Mouse (Mus musculus) lung, postnatal 10 days (tissue): ENCODE measurements around the gene Rccd1.

Experiments
- DNase-seq: peaks from one replicate; pipeline ENCODE4 v3.0.0; 2021

The Rccd1 gene

GRCm38 (mm10) chr7:80252886-80253285 is 71.4 kb downstream of the Rccd1 start:
- DNase-seq = no peak

GRCm38 (mm10) chr7:80252437-80252836 is 71.8 kb downstream of the Rccd1 start:
- no peak for DNase-seq

- DNase-seq = no peak
Measured at GRCm38 (mm10) chr7:80246859-80247258, 77.4 kb downstream of the Rccd1 start.

GRCm38 (mm10) chr7:80246148-80246721 is 78.0 kb downstream of the Rccd1 start, which contains the start of gene Ttll13:
Gene Ttll13 (plus strand): TSS chr7:80246376.
- DNase-seq = peak; percentile 99

- DNase-seq = no peak
Measured at GRCm38 (mm10) chr7:80244851-80245250, 79.4 kb downstream of the Rccd1 start.
